Mouse (Mus musculus): ENCODE results near the gene 4930519P11Rik. TPM values are rescaled to one million over a fixed set of nuclear protein-coding genes. Genes with fewer than 3 reads are reported as not detected.

Gene 4930519P11Rik
- polyA plus RNA-seq, 1 experiment from 2014 or later = 0.19 TPM

- Histone ChIP-seq H3K27ac (ENCODE audit: low read length) (no peak overlapping the region), H3K4me2 (ENCODE audit: low read depth, low read length) (no peak overlapping the region), H3K27me3 (ENCODE audit: control insufficient read depth, insufficient read depth, low read depth, low read length) (no peaks in the 10 kb centered on the region), H3K4me3 (ENCODE audit: low read depth, low read length) (no peak overlapping the region), H3K4me1 (ENCODE audit: control insufficient read depth, low read depth, low read length) (peaks cover 19% of the 10 kb centered on the region), H3K9me3 (replicated peaks; ENCODE audit: control insufficient read depth, low read length) (no peaks in the 10 kb centered on the region), H3K36me3 (ENCODE audit: control insufficient read depth, insufficient read depth) (peaks cover 4% of the 10 kb centered on the region), H3K9ac (ENCODE audit: low read depth, low read length) (no peak overlapping the region)
- no peak for ATAC-seq (ENCODE audit: low read depth)
- whole genome bisulfite sequencing (ENCODE audit: insufficient replicate concordance) = 71% methylated on average over 6 of the region's 6 CpGs
These were observed 12.7 kb downstream of the 4930519P11Rik start for GRCm38 (mm10) chr2:154600586-154600985.

GRCm38 (mm10) chr2:154597399-154597798 lies 15.8 kb downstream of the 4930519P11Rik start:
- peaks cover 20% of the 10 kb centered on the region for H3K36me3 ChIP-seq (ENCODE audit: control insufficient read depth, insufficient read depth)
- no peak overlapping the region for H3K27ac ChIP-seq (ENCODE audit: low read length)
- H3K4me3 ChIP-seq (ENCODE audit: low read depth, low read length) = no peak overlapping the region
- WGBS (ENCODE audit: insufficient replicate concordance) = 78% methylated on average over 3 of the region's 3 CpGs
- H3K9me3 ChIP-seq (replicated peaks; ENCODE audit: control insufficient read depth, low read length) = no peaks in the 10 kb centered on the region
- H3K9ac ChIP-seq (ENCODE audit: low read depth, low read length) = no peak overlapping the region
- no peak overlapping the region for H3K4me2 ChIP-seq (ENCODE audit: low read depth, low read length)
- H3K4me1 ChIP-seq (ENCODE audit: control insufficient read depth, low read depth, low read length) = peaks cover 3% of the 10 kb centered on the region
- ATAC-seq (ENCODE audit: low read depth) = no peak
- no peaks in the 10 kb centered on the region for H3K27me3 ChIP-seq (ENCODE audit: control insufficient read depth, insufficient read depth, low read depth, low read length)

GRCm38 (mm10) chr2:154595775-154596174 lies 17.5 kb downstream of the 4930519P11Rik start:
- WGBS (ENCODE audit: insufficient replicate concordance) = 73% methylated on average over 5 of the region's 5 CpGs
- Histone ChIP-seq H3K4me1 (ENCODE audit: control insufficient read depth, low read depth, low read length) (peaks cover 2% of the 10 kb centered on the region), H3K9ac (ENCODE audit: low read depth, low read length) (no peak overlapping the region), H3K4me3 (ENCODE audit: low read depth, low read length) (no peak overlapping the region), H3K4me2 (ENCODE audit: low read depth, low read length) (no peak overlapping the region), H3K36me3 (ENCODE audit: control insufficient read depth, insufficient read depth) (peaks cover 22% of the 10 kb centered on the region), H3K27me3 (ENCODE audit: control insufficient read depth, insufficient read depth, low read depth, low read length) (no peaks in the 10 kb centered on the region), H3K9me3 (replicated peaks; ENCODE audit: control insufficient read depth, low read length) (no peaks in the 10 kb centered on the region), H3K27ac (ENCODE audit: low read length) (no peak overlapping the region)
- ATAC-seq (ENCODE audit: low read depth) = no peak

- Histone ChIP-seq H3K4me3 (ENCODE audit: low read depth, low read length) (no peak overlapping the region), H3K27me3 (ENCODE audit: control insufficient read depth, insufficient read depth, low read depth, low read length) (no peaks in the 10 kb centered on the region), H3K27ac (ENCODE audit: low read length) (no peak overlapping the region), H3K9me3 (replicated peaks; ENCODE audit: control insufficient read depth, low read length) (no peaks in the 10 kb centered on the region), H3K36me3 (ENCODE audit: control insufficient read depth, insufficient read depth) (peaks cover 24% of the 10 kb centered on the region), H3K9ac (ENCODE audit: low read depth, low read length) (no peak overlapping the region), H3K4me2 (ENCODE audit: low read depth, low read length) (no peak overlapping the region), H3K4me1 (ENCODE audit: control insufficient read depth, low read depth, low read length) (no peaks in the 10 kb centered on the region; the same call in none of the 2 replicates)
- WGBS (ENCODE audit: insufficient replicate concordance) = 78% methylated on average over 3 of the region's 3 CpGs
- peak; percentile 37; the same call in 1 of the 2 replicates for ATAC-seq (ENCODE audit: low read depth)
These were observed 20.2 kb downstream of the 4930519P11Rik start for GRCm38 (mm10) chr2:154593025-154593424.

GRCm38 (mm10) chr2:154591239-154591638 lies 22.0 kb downstream of the 4930519P11Rik start:
- no peaks in the 10 kb centered on the region for H3K4me1 ChIP-seq (ENCODE audit: control insufficient read depth, low read depth, low read length)
- H3K9me3 ChIP-seq (replicated peaks; ENCODE audit: control insufficient read depth, low read length) = no peaks in the 10 kb centered on the region
- H3K4me3 ChIP-seq (ENCODE audit: low read depth, low read length) = no peak overlapping the region
- H3K36me3 ChIP-seq (ENCODE audit: control insufficient read depth, insufficient read depth) = peaks cover 36% of the 10 kb centered on the region
- H3K4me2 ChIP-seq (ENCODE audit: low read depth, low read length) = no peak overlapping the region
- H3K27ac ChIP-seq (ENCODE audit: low read length) = no peak overlapping the region
- 63% methylated on average over 3 of the region's 3 CpGs for WGBS (ENCODE audit: insufficient replicate concordance)
- H3K27me3 ChIP-seq (ENCODE audit: control insufficient read depth, insufficient read depth, low read depth, low read length) = no peaks in the 10 kb centered on the region
- H3K9ac ChIP-seq (ENCODE audit: low read depth, low read length) = no peak overlapping the region
- ATAC-seq (ENCODE audit: low read depth) = no peak

GRCm38 (mm10) chr2:154589051-154589450 lies 24.2 kb downstream of the 4930519P11Rik start:
- Histone ChIP-seq H3K9me3 (replicated peaks; ENCODE audit: control insufficient read depth, low read length) (no peaks in the 10 kb centered on the region), H3K9ac (ENCODE audit: low read depth, low read length) (no peak overlapping the region), H3K36me3 (ENCODE audit: control insufficient read depth, insufficient read depth) (peaks cover 26% of the 10 kb centered on the region), H3K4me1 (ENCODE audit: control insufficient read depth, low read depth, low read length) (peaks cover 1% of the 10 kb centered on the region), H3K4me3 (ENCODE audit: low read depth, low read length) (no peak overlapping the region), H3K4me2 (ENCODE audit: low read depth, low read length) (no peak overlapping the region), H3K27ac (ENCODE audit: low read length) (no peak overlapping the region), H3K27me3 (ENCODE audit: control insufficient read depth, insufficient read depth, low read depth, low read length) (no peaks in the 10 kb centered on the region)
- 69% methylated on average over 4 of the region's 4 CpGs for WGBS (ENCODE audit: insufficient replicate concordance)
- ATAC-seq (ENCODE audit: low read depth) = no peak

GRCm38 (mm10) chr2:154586405-154586804 lies 26.8 kb downstream of the 4930519P11Rik start:
- Histone ChIP-seq H3K9me3 (replicated peaks; ENCODE audit: control insufficient read depth, low read length) (no peaks in the 10 kb centered on the region), H3K4me1 (ENCODE audit: control insufficient read depth, low read depth, low read length) (peaks cover 12% of the 10 kb centered on the region), H3K4me2 (ENCODE audit: low read depth, low read length) (no peak overlapping the region), H3K9ac (ENCODE audit: low read depth, low read length) (no peak overlapping the region), H3K4me3 (ENCODE audit: low read depth, low read length) (no peak overlapping the region), H3K27ac (ENCODE audit: low read length) (no peak overlapping the region), H3K36me3 (ENCODE audit: control insufficient read depth, insufficient read depth) (peaks cover 16% of the 10 kb centered on the region), H3K27me3 (ENCODE audit: control insufficient read depth, insufficient read depth, low read depth, low read length) (no peaks in the 10 kb centered on the region)
- WGBS (ENCODE audit: insufficient replicate concordance) = 68% methylated on average over 5 of the region's 5 CpGs
- ATAC-seq (ENCODE audit: low read depth) = no peak

GRCm38 (mm10) chr2:154584931-154585601 lies 28.2 kb downstream of the 4930519P11Rik start:
- peaks cover 14% of the 10 kb centered on the region for H3K36me3 ChIP-seq (ENCODE audit: control insufficient read depth, insufficient read depth)

GRCm38 (mm10) chr2:154583906-154584872 lies 29.0 kb downstream of the 4930519P11Rik start:
- no peak overlapping the region for H3K9ac ChIP-seq (ENCODE audit: low read depth, low read length)
- H3K4me1 ChIP-seq (ENCODE audit: control insufficient read depth, low read depth, low read length) = peaks cover 12% of the 10 kb centered on the region
- no peak overlapping the region for H3K4me3 ChIP-seq (ENCODE audit: low read depth, low read length)
- 40% methylated on average over 15 of the region's 15 CpGs for WGBS (ENCODE audit: insufficient replicate concordance)
- H3K27me3 ChIP-seq (ENCODE audit: control insufficient read depth, insufficient read depth, low read depth, low read length) = no peaks in the 10 kb centered on the region
- H3K4me2 ChIP-seq (ENCODE audit: low read depth, low read length) = no peak overlapping the region
- no peaks in the 10 kb centered on the region for H3K9me3 ChIP-seq (replicated peaks; ENCODE audit: control insufficient read depth, low read length)
- peaks cover 14% of the 10 kb centered on the region for H3K36me3 ChIP-seq (ENCODE audit: control insufficient read depth, insufficient read depth)
- ATAC-seq (ENCODE audit: low read depth) = peak; percentile 35
- H3K27ac ChIP-seq (ENCODE audit: low read length) = no peak overlapping the region

More at GRCm38 (mm10) chr2:154584931-154585601, 28.2 kb downstream of the 4930519P11Rik start:
- Histone ChIP-seq H3K9ac (ENCODE audit: low read depth, low read length) (no peak overlapping the region), H3K27ac (ENCODE audit: low read length) (no peak overlapping the region), H3K4me1 (ENCODE audit: control insufficient read depth, low read depth, low read length) (peaks cover 12% of the 10 kb centered on the region), H3K9me3 (replicated peaks; ENCODE audit: control insufficient read depth, low read length) (no peaks in the 10 kb centered on the region), H3K27me3 (ENCODE audit: control insufficient read depth, insufficient read depth, low read depth, low read length) (no peaks in the 10 kb centered on the region), H3K4me2 (ENCODE audit: low read depth, low read length) (no peak overlapping the region), H3K4me3 (ENCODE audit: low read depth, low read length) (no peak overlapping the region)
- 65% methylated on average over 17 of the region's 17 CpGs for WGBS (ENCODE audit: insufficient replicate concordance)
- ATAC-seq (ENCODE audit: low read depth) = no peak
